Mouse (Mus musculus) C2C12 (cell line): Measurements from ENCODE around the gene Gdf2. TPM values are rescaled to one million over a fixed set of nuclear protein-coding genes. Genes with fewer than 3 reads are reported as not detected.
A peak's percentile ranks its signal among the peaks of the same experiment; 100 is the strongest.

Experiments used
- H3K27me3 ChIP-seq: one replicate; pipeline ENCODE4 v1.6.1; 2011; ENCODE audit not compliant: control insufficient read depth, insufficient read depth, insufficient read length
- H3K36me3 ChIP-seq: one replicate; pipeline ENCODE4 v1.6.1; 2011; ENCODE audit not compliant: control insufficient read depth, insufficient read depth
- H3K4me3 ChIP-seq: one replicate; pipeline ENCODE4 v1.5.1; 2011; ENCODE audit warnings: mild to moderate bottlenecking, control low read depth; ENCODE audit not compliant: poor library complexity, insufficient read depth, severe bottlenecking
- H3K79me2 ChIP-seq: one replicate; pipeline ENCODE4 v1.6.1; 2011; ENCODE audit not compliant: control insufficient read depth, insufficient read depth
- H3K79me3 ChIP-seq: one replicate; pipeline ENCODE4 v1.6.1; 2011; ENCODE audit warnings: low read depth, control low read depth
- H3ac ChIP-seq: one replicate; pipeline ENCODE3; 2011; ENCODE audit warnings: low read depth; ENCODE audit not compliant: control insufficient read depth, insufficient read length
- CEBPB ChIP-seq: IDR thresholded peaks from one replicate; pipeline ENCODE4 v1.6.1; 2011; ENCODE audit warnings: low read depth, mild to moderate bottlenecking, control low read depth, moderate library complexity
- CTCF ChIP-seq: IDR thresholded peaks from one replicate; pipeline ENCODE4 v1.5.1; 2011; ENCODE audit not compliant: control insufficient read depth, insufficient read depth, insufficient read length
- FOSL1 ChIP-seq: IDR thresholded peaks from one replicate; pipeline ENCODE4 v1.8.0; 2011; ENCODE audit warnings: mild to moderate bottlenecking, low read length; ENCODE audit not compliant: poor library complexity, insufficient read depth, severe bottlenecking
- MAX ChIP-seq: IDR thresholded peaks from one replicate; pipeline ENCODE4 v1.6.1; 2011; ENCODE audit warnings: mild to moderate bottlenecking, control low read depth
- MYOD1 ChIP-seq: IDR thresholded peaks from one replicate; pipeline ENCODE4 v1.6.1; 2011; ENCODE audit warnings: low read depth; ENCODE audit not compliant: control insufficient read depth, insufficient read length
- MYOG ChIP-seq: IDR thresholded peaks from one replicate; pipeline ENCODE4 v1.6.1; 2011; ENCODE audit not compliant: control insufficient read depth, insufficient read length; ENCODE audit errors: extremely low read depth
- USF1 ChIP-seq: IDR thresholded peaks from one replicate; pipeline ENCODE4 v1.6.1; 2011; ENCODE audit warnings: low read depth, mild to moderate bottlenecking, control low read depth, moderate library complexity
- polyA plus RNA-seq: library from polyadenylated mRNA; unstranded; fragments of >200 nt; fragmentation: generic; extraction: Trizol; gene quantifications from one replicate; pipeline ENCODE4 v1.2.1, GENCODE M21; 2012; ENCODE audit warnings: missing spikeins

Gene Gdf2
- polyA plus RNA-seq, 1 experiment, result not detected

- Histone ChIP-seq H3K27me3 (peaks cover 35% of the 10 kb centered on the region), H3ac (no peak overlapping the region), H3K36me3 (no peaks in the 10 kb centered on the region), H3K79me3 (no peaks in the 10 kb centered on the region), H3K4me3 (no peak overlapping the region), H3K79me2 (no peaks in the 10 kb centered on the region)
- TF ChIP-seq FOSL1, result no peak
These were observed 9.0 kb upstream of the Gdf2 start for GRCm38 (mm10) chr14:33931853-33932252.

GRCm38 (mm10) chr14:33932935-33933703 lies 7.7 kb upstream of the Gdf2 start:
- Histone ChIP-seq H3K79me2 (no peaks in the 10 kb centered on the region), H3K4me3 (no peak overlapping the region), H3K36me3 (no peaks in the 10 kb centered on the region), H3ac (no peak overlapping the region), H3K79me3 (no peaks in the 10 kb centered on the region), H3K27me3 (peaks cover 27% of the 10 kb centered on the region)
- TF ChIP-seq FOSL1 (no peak), CTCF (no peak), CEBPB (no peak), USF1 (no peak), MAX (no peak), MYOG (no peak), MYOD1 (no peak)

- Histone ChIP-seq H3K27me3 (peaks cover 27% of the 10 kb centered on the region), H3K79me3 (no peaks in the 10 kb centered on the region), H3ac (no peak overlapping the region), H3K4me3 (no peak overlapping the region), H3K36me3 (no peaks in the 10 kb centered on the region), H3K79me2 (no peaks in the 10 kb centered on the region)
- TF ChIP-seq MYOD1 (no peak), MAX (no peak), CTCF (no peak), MYOG (no peak), FOSL1 (no peak), CEBPB (no peak), USF1 (no peak)
These were observed 7.0 kb upstream of the Gdf2 start for GRCm38 (mm10) chr14:33933778-33934317.

GRCm38 (mm10) chr14:33939117-33939516 lies 1.7 kb upstream of the Gdf2 start:
- TF ChIP-seq CTCF (peak; percentile 24), CEBPB (no peak), MYOD1 (no peak), USF1 (no peak), FOSL1 (no peak), MYOG (no peak), MAX (no peak)
- Histone ChIP-seq H3ac (no peak overlapping the region), H3K79me3 (no peaks in the 10 kb centered on the region), H3K4me3 (no peak overlapping the region), H3K27me3 (no peaks in the 10 kb centered on the region), H3K79me2 (no peaks in the 10 kb centered on the region), H3K36me3 (no peaks in the 10 kb centered on the region)

- no peak for TF ChIP-seq FOSL1
- Histone ChIP-seq H3K79me3 (no peaks in the 10 kb centered on the region), H3ac (no peak overlapping the region)
These were observed 1.4 kb downstream of the Gdf2 start for GRCm38 (mm10) chr14:33942222-33942621.

GRCm38 (mm10) chr14:33946125-33946524 lies 5.3 kb downstream of the Gdf2 start:
- no peaks in the 10 kb centered on the region for H3K79me2 ChIP-seq
- H3K27me3 ChIP-seq, result no peaks in the 10 kb centered on the region
- H3K36me3 ChIP-seq, result no peaks in the 10 kb centered on the region
- no peak for TF ChIP-seq CTCF
- no peak for TF ChIP-seq CEBPB
- no peak for TF ChIP-seq MYOG
- no peak for TF ChIP-seq MYOD1
- TF ChIP-seq MAX, result no peak
- TF ChIP-seq USF1, result no peak
- no peak for TF ChIP-seq FOSL1
- no peak overlapping the region for H3ac ChIP-seq
- no peaks in the 10 kb centered on the region for H3K79me3 ChIP-seq
- no peak overlapping the region for H3K4me3 ChIP-seq

More at GRCm38 (mm10) chr14:33942222-33942621, 1.4 kb downstream of the Gdf2 start:
- no peaks in the 10 kb centered on the region for H3K36me3 ChIP-seq
- H3K27me3 ChIP-seq, result no peaks in the 10 kb centered on the region
- no peaks in the 10 kb centered on the region for H3K79me2 ChIP-seq
- no peak overlapping the region for H3K4me3 ChIP-seq
